Mouse (Mus musculus) adrenal gland (tissue): Measurements from ENCODE around the gene Sh2d3c.

Experiments
- intact Hi-C: fragments of 180-260 bp; cut with DNase I; formaldehyde crosslinking; loops from one replicate; pipeline ENCODE4 v1.15.1; 2025
- microRNA-seq, 2 experiments: library from miRNA; unstranded; fragments of <30 nt; microRNA quantifications; one replicate each; pipeline ENCODE4; 2019

Gene Sh2d3c

DNA sequence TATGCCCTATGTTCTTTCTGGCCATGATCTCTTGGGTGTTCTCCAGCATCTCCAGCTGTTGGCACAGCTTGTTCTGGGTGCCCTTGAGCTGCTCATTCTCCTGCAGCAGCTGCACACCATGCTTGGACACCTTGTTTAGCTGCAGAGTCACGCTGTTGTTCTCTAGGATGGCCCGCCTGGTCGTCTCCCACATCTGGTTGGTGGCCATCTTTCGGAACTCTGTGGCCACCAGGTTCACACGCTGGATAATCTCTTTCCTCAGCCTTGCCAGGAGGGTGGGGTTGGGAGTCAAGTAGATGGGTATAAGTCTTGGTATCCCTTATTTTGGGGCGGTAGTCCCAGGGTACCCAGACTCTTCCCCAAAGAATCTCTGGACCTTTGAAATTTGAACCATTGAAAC lies 58.9 kb downstream of the Sh2d3c start:
- intact Hi-C loops: loop anchor here (10.0 kb wide), 1 partner anchor 145 kb away; no protein-coding TSS in a partner anchor

DNA sequence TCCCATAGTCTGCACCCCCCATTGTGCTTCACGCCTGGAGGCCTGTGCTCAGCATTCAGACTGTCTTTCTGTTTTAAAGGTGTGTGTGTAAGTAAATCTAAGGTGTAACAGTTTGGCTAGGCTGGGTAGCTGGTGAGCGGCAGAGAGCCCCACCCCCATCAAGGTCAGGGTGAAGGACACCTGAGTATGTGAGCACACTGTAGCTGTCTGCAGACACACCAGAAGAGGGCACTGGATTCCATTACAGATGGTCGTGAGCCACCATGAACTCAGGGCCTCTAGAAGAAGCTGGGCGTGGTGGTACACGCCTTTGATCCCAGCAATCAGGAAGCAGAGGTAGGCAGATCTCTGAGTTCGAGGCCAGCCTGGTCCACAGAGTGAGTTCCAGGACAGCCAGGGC lies 60.9 kb downstream of the Sh2d3c start:
- intact Hi-C loops: loop anchor here (10.0 kb wide), 1 partner anchor 143 kb away; no protein-coding TSS in a partner anchor

DNA sequence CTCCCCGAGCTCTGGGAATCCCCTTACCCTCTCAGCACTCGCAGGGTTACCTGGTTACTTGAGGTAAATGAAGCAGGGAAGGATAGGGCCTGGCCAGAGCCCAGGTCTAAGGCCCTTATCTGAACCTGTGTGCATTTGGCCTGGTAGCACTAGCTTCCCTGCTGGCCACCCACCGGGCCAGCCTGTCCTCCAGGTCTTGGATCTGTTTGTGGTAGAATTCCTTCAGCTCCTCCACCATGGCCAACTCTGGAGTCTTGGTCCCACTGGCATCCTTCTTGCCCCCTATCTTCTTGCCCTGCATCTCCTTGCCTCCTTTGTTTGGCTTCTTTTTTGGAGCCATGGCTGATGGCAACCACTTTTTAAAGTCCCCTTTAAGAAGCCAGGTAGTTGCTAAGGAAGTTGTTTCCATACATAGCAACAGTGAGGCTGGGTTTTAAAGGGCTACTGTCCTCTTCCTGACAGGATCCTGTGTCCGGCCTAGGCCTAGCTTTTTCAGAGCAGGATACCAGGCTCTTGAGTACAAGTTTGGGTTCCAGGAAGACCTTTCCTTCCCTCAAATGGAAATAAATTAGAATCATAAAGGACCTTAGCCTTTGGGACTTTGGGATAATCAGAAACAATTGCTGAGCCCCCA lies 63.3 kb downstream of the Sh2d3c start, which contains the start of gene Cfap157:
Gene Cfap157 (minus strand): TSS at position 381 of the 634 bp plus-strand sequence.
- intact Hi-C loops: loop anchor here (10.0 kb wide), 1 partner anchor 141 kb away; no protein-coding TSS in a partner anchor

DNA sequence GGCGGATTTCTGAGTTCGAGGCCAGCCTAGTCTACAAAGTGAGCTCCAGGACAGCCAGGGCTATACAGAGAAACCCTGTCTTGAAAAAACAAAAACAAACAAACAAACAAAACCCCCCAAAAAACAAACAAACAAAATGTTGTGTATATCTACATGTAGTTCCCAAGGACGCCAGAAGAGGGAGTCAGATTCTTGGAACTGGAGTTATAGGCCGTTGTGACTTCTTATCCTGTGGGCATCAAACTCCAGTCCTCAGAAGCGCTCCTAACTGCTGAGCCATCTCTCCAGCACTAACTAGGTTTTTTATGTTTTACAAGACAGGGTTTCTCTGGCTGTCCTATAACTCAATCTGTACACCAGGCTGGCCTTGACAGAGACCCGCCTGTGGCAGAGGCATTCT lies 66.3 kb downstream of the Sh2d3c start:
- intact Hi-C loops: loop anchor here (2.0 to 10.0 kb wide), 2 partner anchors 70 to 138 kb away; no protein-coding TSS in a partner anchor

DNA sequence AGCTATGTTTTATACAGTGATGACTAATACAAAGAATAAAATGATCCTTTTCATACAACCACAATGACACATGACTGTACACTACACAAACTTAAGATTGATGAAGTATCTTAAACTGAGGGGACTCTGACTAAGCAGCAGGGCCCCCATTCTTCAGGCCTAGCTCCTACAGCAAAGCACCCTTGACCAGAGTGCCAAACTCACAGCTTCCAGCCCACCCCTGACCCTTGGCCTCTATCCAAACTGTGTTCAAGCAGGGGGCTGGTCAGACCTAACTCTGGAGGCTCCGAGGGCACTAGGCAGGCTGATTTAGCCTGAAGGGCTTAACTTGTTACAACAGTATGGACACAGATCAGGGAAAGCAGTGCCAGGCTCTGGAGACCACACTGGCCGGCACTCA lies 67.7 kb downstream of the Sh2d3c start:
- intact Hi-C loops: loop anchor here (10.0 kb wide), 1 partner anchor 136 kb away; no protein-coding TSS in a partner anchor

DNA sequence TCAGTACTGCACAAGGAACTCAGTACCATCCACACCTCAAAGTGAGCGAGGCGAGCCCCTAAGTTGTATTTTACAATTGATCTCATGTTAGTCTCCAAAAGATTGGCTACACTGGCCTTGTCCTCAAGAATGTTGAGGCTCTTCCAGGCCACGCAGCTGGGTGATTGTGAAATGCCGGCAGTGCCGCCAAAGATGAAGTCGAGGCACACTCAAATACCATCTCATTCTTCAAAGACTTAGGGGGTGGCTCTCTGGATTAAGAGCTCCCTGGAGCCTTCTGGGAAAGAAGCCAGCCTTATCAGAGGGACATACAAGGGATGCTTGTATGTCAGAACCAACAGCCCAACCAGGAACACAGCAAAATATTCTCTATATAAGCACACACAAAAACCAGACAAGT lies 70.4 kb downstream of the Sh2d3c start:
- intact Hi-C loops: no loop called here

DNA sequence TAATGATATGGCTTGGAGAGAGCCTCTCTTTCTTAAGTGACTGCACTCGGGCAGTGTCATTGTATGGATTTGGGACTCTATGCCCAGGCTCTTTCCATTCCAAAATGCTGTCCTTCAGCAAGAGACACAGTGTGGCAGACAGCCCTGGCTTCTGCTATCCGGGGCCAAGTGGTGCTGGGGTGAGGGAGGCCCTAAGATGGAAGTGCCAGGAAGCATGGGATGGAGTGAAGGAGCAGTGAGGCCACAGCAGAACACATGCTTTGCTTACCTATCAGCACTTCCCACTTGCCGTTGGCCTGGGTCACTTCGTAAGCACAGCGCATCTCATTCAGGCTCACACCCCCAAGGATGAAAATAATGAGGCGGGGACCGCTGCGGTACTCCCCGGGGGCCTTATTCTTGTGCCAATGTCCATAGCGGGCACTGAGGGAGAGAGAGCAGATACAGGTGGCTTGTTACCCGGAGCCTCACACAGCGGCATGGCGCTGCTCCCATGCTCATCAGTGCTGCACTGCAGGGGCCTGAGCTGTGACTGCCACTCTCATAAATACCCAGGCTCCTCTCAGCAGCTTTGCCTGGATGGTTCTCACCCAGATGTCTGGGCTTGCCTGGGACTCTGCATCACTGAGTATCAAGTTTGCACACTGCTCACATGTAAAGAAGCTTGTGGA lies 75.0 kb downstream of the Sh2d3c start:
- intact Hi-C loops: no loop called here

DNA sequence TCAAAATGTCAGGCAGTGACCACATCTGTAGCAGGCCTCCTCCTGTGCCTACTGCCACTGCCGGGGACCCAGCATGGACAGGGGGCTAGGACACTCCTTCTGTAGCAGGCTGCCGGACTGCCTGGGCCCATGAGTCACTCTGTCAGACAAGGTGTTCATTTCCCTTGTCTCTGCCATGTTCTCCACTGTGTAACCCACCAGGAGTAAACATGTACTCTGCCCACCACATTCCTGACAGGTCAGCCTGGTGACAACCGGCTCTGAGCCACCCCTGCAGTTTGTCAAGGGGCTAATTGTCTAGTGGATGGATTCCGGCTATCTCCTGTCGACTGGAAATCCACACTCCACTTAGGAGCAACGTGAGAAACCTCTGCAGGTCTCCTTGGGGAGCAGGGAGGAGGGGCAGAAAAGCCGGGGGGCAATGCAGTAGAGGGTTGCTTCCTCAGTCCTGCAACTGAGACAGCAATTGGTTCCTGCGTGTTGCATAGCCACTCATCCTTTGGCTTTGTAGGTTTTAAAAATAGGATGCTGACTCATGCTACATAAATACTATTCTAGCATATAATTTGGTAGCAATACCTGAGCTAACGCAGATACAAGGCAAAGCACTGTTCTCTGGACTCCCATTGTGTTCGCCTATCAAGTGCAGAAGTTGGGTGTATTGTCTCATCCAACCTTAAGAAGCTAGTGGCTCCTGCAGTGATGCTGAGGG lies 77.6 kb downstream of the Sh2d3c start:
- intact Hi-C loops: no loop called here

Small RNA genes within 50 kb of the gene (microRNA-seq; reads per million reads assigned to microRNA genes)
- gene Gm47291 (0 reads per million in 2 experiments), gene Mir2861 (0.11 to 0.37 reads per million in 2 experiments), gene Mir3960 (0 reads per million in 2 experiments), gene Mir8093 (0 to 0.25 reads per million in 2 experiments)
